Mouse (Mus musculus) lung, adult 2 months (tissue): Measurements from ENCODE around the gene Rps18. TPM values are rescaled to one million over a fixed set of nuclear protein-coding genes. Genes with fewer than 3 reads are reported as not detected.

Experiments
- DNase-seq: peaks from one replicate; pipeline ENCODE4 v3.0.0; 2022
- H3K4me1 ChIP-seq: fragments of 200-500 bp; 2 replicates; pipeline ENCODE4 v1.6.1; 2011; ENCODE audit warnings: low read length; ENCODE audit not compliant: control insufficient read depth, insufficient read depth
- H3K4me3 ChIP-seq: fragments of 200-500 bp; replicated peaks from 2 replicates; pipeline ENCODE3; 2011; ENCODE audit warnings: low read depth, mild to moderate bottlenecking, control low read depth, low read length; ENCODE audit errors: extremely low read depth
- CTCF ChIP-seq: fragments of 200-500 bp; IDR thresholded peaks from 2 replicates; pipeline ENCODE4 v1.5.1; 2011; ENCODE audit warnings: mild to moderate bottlenecking, low read length, control low read depth; ENCODE audit not compliant: insufficient read depth
- POLR2A ChIP-seq: fragments of 200-500 bp; IDR thresholded peaks from 2 replicates; pipeline ENCODE4 v1.6.1; 2011; ENCODE audit warnings: low read depth, mild to moderate bottlenecking, control low read depth, low read length, borderline replicate concordance; ENCODE audit errors: extremely low read depth
- WGBS: fragments of 180-500 bp; shearing (Covaris S2); methylation state at CpG from one replicate; pipeline ENCODE4 v1.1.7; 2018; 5-methylcytosine and 5-hydroxymethylcytosine counted together
- polyA plus RNA-seq: library from polyadenylated mRNA; depleted of rRNA; stranded (reverse); fragments of >200 nt; gene quantifications from 2 replicates; pipeline ENCODE4 v1.2.3, GENCODE M21; 2012

The Rps18 gene
- polyA plus RNA-seq, 1 experiment = 331 TPM

DNA sequence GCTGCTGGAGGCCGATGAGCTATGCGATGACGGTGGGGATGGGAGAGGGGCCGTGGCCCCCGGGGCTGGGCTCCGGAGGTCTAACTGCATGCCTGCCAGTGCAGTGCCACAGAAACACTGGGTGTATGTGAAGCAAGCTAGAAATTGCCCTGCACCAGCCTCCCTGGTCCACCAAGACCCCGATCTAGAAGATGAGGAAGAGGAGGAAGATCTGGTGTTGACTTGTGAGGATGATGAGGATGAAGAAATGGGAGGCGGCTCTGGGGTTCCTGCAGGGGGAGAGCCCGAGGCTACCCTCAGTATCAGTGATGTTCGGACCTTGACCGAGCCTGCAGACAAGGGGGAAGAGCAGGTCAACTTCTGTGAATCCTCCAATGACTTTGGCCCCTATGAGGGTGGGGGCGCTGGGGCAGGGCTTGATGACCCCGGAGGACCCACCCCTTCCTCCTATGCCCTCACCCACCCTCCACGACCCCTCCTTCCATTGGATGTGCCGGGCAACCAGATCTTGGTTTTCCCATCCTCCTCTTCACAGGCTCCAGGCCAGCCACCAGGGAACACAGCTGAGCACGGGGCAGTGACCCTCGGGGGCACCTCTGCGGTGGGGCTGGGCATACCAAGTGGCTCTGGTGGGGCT, 38.0 kb downstream of the Rps18 start:
- H3K4me1 ChIP-seq = peaks cover 12% of the 10 kb centered on the region
- no peak for DNase-seq
- TF ChIP-seq POLR2A (no peak), CTCF (no peak)
- H3K4me3 ChIP-seq = no peak overlapping the region
- WGBS = 79% methylated on average over 18 of the region's 18 CpGs

DNA sequence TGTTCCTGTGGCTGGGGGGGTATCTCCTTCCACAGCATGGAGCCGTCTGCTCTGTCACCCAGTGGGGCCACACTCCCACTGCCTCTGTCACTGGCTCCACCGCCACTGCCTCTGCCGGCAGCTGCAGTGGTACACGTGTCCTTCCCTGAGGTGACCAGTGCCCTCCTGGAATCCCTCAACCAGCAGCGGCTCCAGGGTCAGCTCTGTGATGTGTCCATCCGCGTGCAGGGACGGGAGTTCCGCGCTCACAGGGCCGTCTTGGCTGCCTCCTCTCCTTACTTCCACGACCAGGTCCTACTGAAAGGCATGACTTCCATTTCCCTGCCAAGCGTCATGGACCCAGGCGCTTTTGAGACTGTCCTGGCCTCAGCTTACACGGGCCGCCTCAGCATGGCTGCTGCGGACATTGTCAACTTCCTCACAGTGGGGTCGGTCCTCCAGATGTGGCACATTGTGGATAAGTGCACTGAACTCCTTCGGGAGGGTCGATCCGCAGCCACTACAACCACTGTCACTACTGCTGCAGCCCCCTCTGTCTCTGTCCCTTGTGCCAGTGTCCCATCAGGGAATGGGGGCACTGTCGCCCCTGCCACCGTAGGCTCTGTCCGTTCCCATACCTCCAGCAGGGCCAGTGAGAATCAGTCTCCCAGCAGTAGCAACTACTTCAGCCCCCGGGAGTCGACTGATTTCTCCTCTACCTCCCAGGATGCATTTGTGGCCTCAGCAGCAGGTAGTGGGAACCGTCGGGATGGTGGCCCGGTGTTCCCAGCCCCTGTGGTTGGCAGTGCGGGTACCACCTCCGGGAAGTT, 38.8 kb downstream of the Rps18 start:
- Histone ChIP-seq H3K4me3 (no peak overlapping the region), H3K4me1 (peaks cover 12% of the 10 kb centered on the region)
- TF ChIP-seq CTCF (no peak), POLR2A (no peak)
- no peak for DNase-seq
- 80% methylated on average over 31 of the region's 31 CpGs for WGBS

DNA sequence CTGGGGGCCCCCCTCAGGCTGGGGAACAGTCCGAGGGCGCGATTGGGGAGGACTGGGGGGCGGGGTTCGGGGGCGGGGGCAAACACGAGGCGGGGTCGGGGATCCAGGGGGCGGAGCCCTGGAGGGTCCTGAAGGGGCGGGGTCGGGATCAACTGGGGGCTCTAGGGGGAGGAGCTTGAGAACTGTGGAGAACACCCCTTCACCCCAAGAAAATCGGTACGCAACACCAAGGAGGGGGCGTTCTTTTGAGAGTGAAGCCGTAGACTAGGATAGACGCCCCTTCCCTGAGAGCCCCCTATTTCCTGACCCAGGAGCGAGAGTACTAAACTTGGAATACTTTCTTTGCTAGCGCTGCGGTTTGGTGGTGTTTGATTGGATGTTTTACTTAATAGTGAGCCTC, 39.5 kb downstream of the Rps18 start:
- 2% methylated on average over 16 of the region's 20 CpGs for WGBS
- Histone ChIP-seq H3K4me3 (peak overlapping the region; percentile 62), H3K4me1 (peaks cover 9% of the 10 kb centered on the region)
- no peak for TF ChIP-seq POLR2A
- TF ChIP-seq CTCF = no peak
- DNase-seq = peak; percentile 53

DNA sequence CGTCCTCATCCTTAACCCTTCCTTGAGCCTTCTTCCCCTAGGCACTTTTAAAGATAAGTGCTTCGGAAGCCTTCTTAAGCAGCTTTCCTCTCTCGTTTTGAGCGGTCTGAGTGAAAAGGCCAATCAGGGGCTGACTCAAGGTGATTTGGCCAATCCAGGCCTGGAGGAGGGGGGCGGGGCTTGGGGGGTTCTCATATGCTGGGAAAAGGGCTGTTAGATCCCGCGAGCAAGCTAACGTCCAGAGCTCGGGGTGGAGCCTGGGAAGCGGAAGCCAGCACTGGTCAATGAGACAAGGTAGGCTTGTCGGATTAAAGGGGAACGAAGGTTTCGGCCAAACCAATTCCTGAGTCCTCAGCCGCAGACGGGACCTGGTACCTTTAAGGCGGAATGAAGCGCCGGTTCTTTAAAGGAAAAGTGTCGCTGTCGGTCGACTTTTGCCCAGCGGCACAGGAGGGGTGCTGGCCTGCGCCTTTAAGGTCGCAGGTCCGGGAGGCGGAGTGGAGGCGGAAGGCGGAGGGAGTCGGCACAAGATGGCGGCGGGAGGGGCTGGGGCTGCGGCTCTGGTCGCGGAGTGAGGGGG, 40.0 kb downstream of the Rps18 start, which contains the start of the genes Tapbp and Zbtb22:
Gene Tapbp (plus strand): TSS at position 229 of the 580 bp plus-strand sequence.
Gene Zbtb22 (plus strand): TSS at position 234 of the 580 bp plus-strand sequence.
- WGBS = under 1% methylated on average over 32 of the region's 34 CpGs
- Histone ChIP-seq H3K4me3 (peak within 1 kb of the TSS; percentile 62), H3K4me1 (peaks cover 5% of the 10 kb centered on the region)
- peak; percentile 90 for DNase-seq
- TF ChIP-seq POLR2A (peak; percentile 49; the same call in 1 of the 2 replicates), CTCF (no peak)

DNA sequence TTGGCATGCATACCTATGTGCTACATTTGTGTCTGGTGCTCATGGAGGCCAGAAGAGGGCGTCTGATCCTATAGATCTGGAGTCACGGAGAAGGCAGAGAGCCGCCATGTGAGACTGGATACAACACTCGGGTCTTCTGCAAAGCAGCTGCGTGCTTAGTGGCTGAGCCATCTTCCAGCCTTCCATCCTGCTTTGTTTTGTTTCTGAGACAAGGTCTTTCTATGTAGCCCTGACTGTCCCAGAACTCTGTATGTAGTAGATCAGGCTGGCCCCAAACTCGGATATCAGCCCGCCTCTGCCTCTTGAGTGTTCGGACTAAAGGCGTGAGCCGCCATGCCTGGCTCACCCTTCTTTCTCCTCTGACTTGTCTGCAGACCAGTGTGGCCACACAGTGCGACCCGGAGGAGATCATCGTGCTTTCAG, 40.8 kb downstream of the Rps18 start:
- TF ChIP-seq CTCF = no peak
- no peak for TF ChIP-seq POLR2A
- Histone ChIP-seq H3K4me3 (no peak overlapping the region), H3K4me1 (peaks cover 5% of the 10 kb centered on the region)
- 69% methylated on average over 13 of the region's 13 CpGs for WGBS
- no peak for DNase-seq

DNA sequence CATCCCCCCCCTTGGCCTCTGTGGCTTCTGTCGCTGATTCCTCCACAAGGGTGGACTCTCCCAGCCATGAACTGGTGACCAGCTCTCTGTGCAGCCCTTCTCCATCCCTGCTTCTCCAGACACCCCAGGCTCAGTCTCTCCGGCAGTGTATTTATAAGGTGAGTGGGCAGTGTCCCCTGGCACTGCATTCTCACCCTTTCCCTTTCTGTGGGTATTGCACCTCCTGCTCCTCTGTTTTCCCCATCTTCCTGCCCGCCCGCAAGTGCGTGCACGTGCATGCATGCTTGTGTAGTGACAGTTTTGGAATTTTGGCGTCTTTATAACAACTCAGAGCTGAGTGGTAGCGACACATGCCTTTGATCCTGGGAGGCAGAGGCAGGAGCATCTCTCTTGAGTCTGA, 41.9 kb downstream of the Rps18 start:
- Histone ChIP-seq H3K4me1 (peaks cover 5% of the 10 kb centered on the region), H3K4me3 (no peak overlapping the region)
- 93% methylated on average over 8 of the region's 8 CpGs for WGBS
- no peak for DNase-seq
- no peak for TF ChIP-seq CTCF
- TF ChIP-seq POLR2A = no peak

DNA sequence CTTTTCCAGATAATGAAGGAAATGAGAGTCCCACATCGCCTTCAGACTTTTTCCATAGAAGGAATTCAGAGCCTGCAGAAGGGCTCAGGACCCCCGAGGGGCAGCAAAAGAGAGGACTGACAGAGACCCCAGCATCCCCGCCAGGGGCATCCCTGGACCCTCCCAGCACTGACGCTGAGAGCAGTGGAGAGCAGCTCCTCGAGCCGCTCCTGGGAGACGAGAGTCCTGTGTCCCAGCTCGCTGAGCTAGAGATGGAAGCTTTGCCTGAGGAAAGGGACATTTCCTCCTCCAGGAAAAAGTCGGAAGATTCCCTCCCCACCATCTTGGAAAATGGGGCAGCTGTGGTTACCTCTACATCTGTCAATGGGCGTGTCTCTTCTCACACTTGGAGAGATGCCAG, 42.5 kb downstream of the Rps18 start:
- no peak for DNase-seq

DNA sequence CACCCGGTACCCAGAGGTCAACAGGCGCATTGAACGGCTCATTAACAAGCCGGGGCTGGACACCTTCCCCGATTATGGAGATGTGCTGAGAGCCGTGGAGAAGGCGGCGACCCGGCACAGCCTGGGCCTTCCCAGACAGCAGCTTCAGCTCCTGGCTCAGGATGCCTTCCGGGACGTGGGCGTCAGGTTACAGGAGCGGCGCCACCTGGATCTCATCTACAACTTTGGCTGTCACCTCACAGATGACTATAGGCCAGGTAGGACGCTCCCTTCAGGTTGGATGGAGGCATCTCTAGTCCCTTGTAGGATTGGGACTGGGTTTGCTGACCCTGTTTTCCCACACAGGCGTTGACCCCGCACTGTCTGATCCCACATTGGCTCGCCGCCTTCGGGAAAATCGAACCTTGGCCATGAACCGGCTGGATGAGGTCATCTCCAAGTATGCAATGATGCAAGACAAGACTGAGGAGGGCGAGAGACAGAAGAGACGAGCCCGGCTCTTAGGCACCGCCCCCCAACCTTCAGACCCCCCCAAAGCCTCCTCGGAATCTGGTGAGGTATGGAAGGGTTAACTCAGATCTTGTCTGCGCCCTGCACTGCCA, 43.9 kb downstream of the Rps18 start:
- peaks cover 5% of the 10 kb centered on the region for H3K4me1 ChIP-seq
- no peak for DNase-seq
- 86% methylated on average over 28 of the region's 28 CpGs for WGBS
- TF ChIP-seq CTCF (no peak), POLR2A (no peak)
- H3K4me3 ChIP-seq = no peak overlapping the region

More for the DNA sequence above, 42.5 kb downstream of the Rps18 start:
- Histone ChIP-seq H3K4me1 (peaks cover 6% of the 10 kb centered on the region), H3K4me3 (no peak overlapping the region)
- 88% methylated on average over 10 of the region's 10 CpGs for WGBS
- no peak for TF ChIP-seq CTCF
- TF ChIP-seq POLR2A = no peak
